Mouse (Mus musculus) heart, postnatal 0 days (tissue): Measurements from ENCODE around the gene Cfap36. TPM values are rescaled to one million over a fixed set of nuclear protein-coding genes. Genes with fewer than 3 reads are reported as not detected.

Experiments
- ATAC-seq: fragments of 200-750 bp; cut with Nextera tagmentation; 2 replicates; pipeline ENCODE4 v1.8.0; 2017; ENCODE audit warnings: low read depth, moderate number of reproducible peaks, moderate library complexity; ENCODE audit not compliant: insufficient read depth
- DNase-seq: peaks from one replicate; pipeline ENCODE4 v3.0.0-alpha.2; 2016; ENCODE audit warnings: low spot score
- H3K27ac ChIP-seq: fragments of 300-500 bp; sonication (generic); 2 replicates; pipeline ENCODE4 v1.5.1; 2014; ENCODE audit warnings: low read depth, mild to moderate bottlenecking
- H3K27me3 ChIP-seq: fragments of 300-500 bp; sonication (generic); 2 replicates; pipeline ENCODE4 v1.6.1; 2014; ENCODE audit warnings: low read length, mixed read lengths; ENCODE audit not compliant: control insufficient read depth, insufficient read depth
- H3K36me3 ChIP-seq: fragments of 300-500 bp; sonication (generic); replicated peaks from 2 replicates; pipeline ENCODE4 v1.6.1; 2014; ENCODE audit warnings: low read length, mixed read lengths; ENCODE audit not compliant: control insufficient read depth, insufficient read depth
- H3K4me1 ChIP-seq: fragments of 300-500 bp; sonication (generic); 2 replicates; pipeline ENCODE4 v1.6.1; 2014; ENCODE audit warnings: antibody characterized with exemption; ENCODE audit not compliant: control insufficient read depth, insufficient read depth
- H3K4me2 ChIP-seq: fragments of 300-500 bp; sonication (generic); 2 replicates; pipeline ENCODE4 v1.6.1; 2014; ENCODE audit warnings: low read depth, mild to moderate bottlenecking, low read length, moderate library complexity
- H3K4me3 ChIP-seq: fragments of 300-500 bp; sonication (generic); 2 replicates; pipeline ENCODE4 v1.5.1; 2014; ENCODE audit warnings: low read depth, low read length
- H3K9ac ChIP-seq: fragments of 300-500 bp; sonication (generic); replicated peaks from 2 replicates; pipeline ENCODE4 v1.6.1; 2014; ENCODE audit warnings: low read depth, low read length, mixed read lengths
- H3K9me3 ChIP-seq: fragments of 300-500 bp; sonication (generic); replicated peaks from 2 replicates; pipeline ENCODE4 v1.6.1; 2016; ENCODE audit warnings: low read length; ENCODE audit not compliant: control insufficient read depth
- CTCF ChIP-seq: IDR thresholded peaks from 2 replicates; pipeline ENCODE4 v1.5.1; 2016; ENCODE audit warnings: antibody characterized with exemption, control low read depth, low read depth
- EP300 ChIP-seq: IDR thresholded peaks from 2 replicates; pipeline ENCODE4 v1.6.1; 2016; ENCODE audit warnings: antibody characterized with exemption, low read depth
- WGBS: fragments of 180-500 bp; shearing (Covaris S2); extraction: QIAGEN DNeasy Blood & Tissue Kit; methylation state at CpG from one replicate; pipeline ENCODE4 v1.1.7; 2014; 5-methylcytosine and 5-hydroxymethylcytosine counted together
- polyA plus RNA-seq: library from polyadenylated mRNA; unstranded; fragments of >200 nt; fragmentation: Nextera tagmentation; extraction: Ambion mirVana; gene quantifications from 2 replicates; pipeline ENCODE4 v1.2.1, GENCODE M21; 2015
- total RNA-seq: library from RNA; depleted of rRNA; stranded (reverse); fragments of >200 nt; gene quantifications from 2 replicates; pipeline ENCODE4 v1.2.3, GENCODE M21; 2014; ENCODE audit warnings: low replicate concordance; rRNA removed

Gene Cfap36
- total and polyA plus RNA-seq, 2 experiments from 2014 or later = 3.5 to 44.2 TPM

DNA sequence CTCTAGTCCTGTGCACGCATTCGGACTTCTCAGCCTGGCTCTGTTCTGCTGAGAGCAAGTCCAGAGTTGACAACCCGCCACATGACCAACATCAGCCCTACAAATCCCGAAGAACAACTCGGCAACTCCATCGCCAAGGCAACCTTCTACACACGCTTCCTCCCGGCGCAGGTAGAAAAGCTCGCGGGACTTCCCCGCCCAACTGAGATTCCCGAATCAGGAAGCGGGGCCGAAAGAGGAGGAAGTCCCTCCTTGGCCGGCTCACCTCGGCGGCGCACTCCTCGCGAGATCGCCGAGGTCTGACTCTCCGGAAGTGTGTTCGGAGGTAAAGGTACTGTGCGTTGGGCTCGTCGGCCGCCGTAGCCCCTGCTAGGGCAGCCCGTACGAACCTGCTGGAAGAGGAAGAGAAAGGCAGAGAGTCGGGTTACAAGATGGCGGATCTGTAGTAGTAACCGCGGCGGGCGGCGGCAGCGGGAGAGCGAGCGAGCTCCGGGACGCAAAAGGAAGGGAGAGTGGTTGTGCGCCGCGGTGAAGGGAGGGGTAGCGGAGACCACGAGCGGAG lies 74.6 kb downstream of the Cfap36 start, which contains the start of gene Ppp4r3b:
Gene Ppp4r3b, plus strand, starts transcription at position 328 of the 562 bp plus-strand sequence.
- ATAC-seq = peak; percentile 96
- Histone ChIP-seq H3K9me3 (no peaks in the 10 kb centered on the region), H3K4me3 (peak within 1 kb of the TSS; percentile 99), H3K9ac (peak within 1 kb of the TSS; percentile 99), H3K4me1 (peaks cover 11% of the 10 kb centered on the region), H3K4me2 (peak within 1 kb of the TSS; percentile 98), H3K27me3 (no peaks in the 10 kb centered on the region), H3K27ac (peak within 1 kb of the TSS; percentile 100), H3K36me3 (no peaks in the 10 kb centered on the region)
- under 1% methylated on average over 50 of the region's 50 CpGs for WGBS
- TF ChIP-seq EP300 = peak; percentile 96
- TF ChIP-seq CTCF = no peak
- DNase-seq = peak; percentile 99

DNA sequence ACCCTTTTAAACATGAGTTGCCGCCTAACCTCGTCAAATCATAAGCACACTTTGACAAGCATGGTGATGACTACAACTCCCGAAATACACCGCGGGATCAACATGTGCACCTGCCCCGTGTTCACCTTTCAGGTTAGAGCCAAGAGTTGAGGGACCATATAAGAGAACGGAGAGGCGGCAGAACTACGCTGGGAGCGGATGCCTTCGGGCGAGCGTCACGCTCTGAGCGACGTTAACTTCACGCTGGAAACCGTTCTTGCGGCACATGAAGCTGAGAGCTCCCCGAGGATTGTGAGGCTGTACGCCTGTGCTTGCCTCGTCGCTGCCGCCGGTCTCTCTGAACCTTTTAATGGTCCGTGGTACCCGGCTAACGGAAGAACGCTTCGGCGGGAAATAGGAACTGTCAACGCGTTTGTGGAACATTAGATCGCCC lies 75.2 kb downstream of the Cfap36 start:
- peak; percentile 38 for DNase-seq
- H3K9me3 ChIP-seq = no peaks in the 10 kb centered on the region
- no peak for TF ChIP-seq CTCF
- TF ChIP-seq EP300 = no peak
- H3K4me3 ChIP-seq = peak overlapping the region; percentile 99
- no peaks in the 10 kb centered on the region for H3K36me3 ChIP-seq
- no peaks in the 10 kb centered on the region for H3K27me3 ChIP-seq
- no peak for ATAC-seq
- peak overlapping the region; percentile 83 for H3K27ac ChIP-seq
- H3K9ac ChIP-seq = peak overlapping the region; percentile 68
- peak overlapping the region; percentile 98 for H3K4me2 ChIP-seq
- H3K4me1 ChIP-seq = peaks cover 11% of the 10 kb centered on the region
- WGBS = under 1% methylated on average over 34 of the region's 34 CpGs

Other genes with a start within 250 kb of the Cfap36 start
- gene Pnpt1, start 116.7 kb downstream of the Cfap36 start, total RNA-seq = 48.0 and 121 TPM in 2 replicates
- gene Pnpt1, start 116.7 kb downstream of the Cfap36 start, polyA plus RNA-seq = 26.6 and 26.9 TPM in 2 replicates
- 18.7 and 23.0 TPM in 2 replicates for gene Ppp4r3b, start 74.5 kb downstream of the Cfap36 start, total RNA-seq
- 29.3 and 31.9 TPM in 2 replicates for gene Ppp4r3b, start 74.5 kb downstream of the Cfap36 start, polyA plus RNA-seq
- 11.4 and 13.6 TPM in 2 replicates for gene Ccdc88a, start 126.2 kb upstream of the Cfap36 start, total RNA-seq
- 11.9 and 13.2 TPM in 2 replicates for gene Ccdc88a, start 126.2 kb upstream of the Cfap36 start, polyA plus RNA-seq